ENCODE assay signal across 9 mouse cellular contexts in genomic region chr3:82725546-82725945, GRCm38 (mm10).
A peak's percentile ranks its signal among the peaks of the same experiment; 100 is the strongest.
DNase-seq lines count a peak whose midpoint lies in the region; ATAC-seq and TF ChIP-seq lines count a peak whose summit lies in the region.
"Had no signal": no experiment of that assay in that cellular context is flagged by ENCODE, and none has a peak within 500 bp of the region (broad histone marks: within the 10 kb centered on the region; RNA-seq: fewer than 3 reads in every experiment).

No protein-coding gene starts in this region.

- no peak overlapping the region for H3K4me2 ChIP-seq in heart, embryonic 12.5 days
- no peak overlapping the region for H3K4me2 ChIP-seq in midbrain, embryonic 14.5 days (ENCODE audit: low read length)
- H3K4me2 ChIP-seq: limb, embryonic 15.5 days had no signal

- DNase-seq in heart, adult 8-10 months (ENCODE audit: low spot score) = peak; percentile 11
- DNase-seq in ES-E14 (ENCODE audit: low read depth, low spot score) = peak; percentile 64
- peak; percentile 35 for DNase-seq in cerebellum, adult 11 months
- DNase-seq in forelimb bud, embryonic 11.5 days (ENCODE audit: low read depth, low spot score) = peak; percentile 47
- DNase-seq in left cerebral cortex, adult 11 months (ENCODE audit: low spot score) = peak; percentile 16
- DNase-seq in midbrain, embryonic 14.5 days = peak; percentile 65
- DNase-seq in thymus, postnatal 0 days (ENCODE audit: low spot score) = peak; percentile 4

- no peak overlapping the region for H3K4me3 ChIP-seq in heart, embryonic 12.5 days
- no peak overlapping the region for H3K4me3 ChIP-seq in ES-E14 (ENCODE audit: insufficient read depth in 1 of 2, low read depth in 1 of 2, low read length in 2 of 2, poor library complexity in 1 of 2, severe bottlenecking in 1 of 2)
- no peak overlapping the region for H3K4me3 ChIP-seq in midbrain, embryonic 14.5 days (replicated peaks; ENCODE audit: low read depth, low read length)
- H3K4me3 ChIP-seq: limb, embryonic 15.5 days had no signal

- H3K4me1 ChIP-seq in heart, embryonic 12.5 days (replicated peaks) = no peaks in the 10 kb centered on the region
- no peaks in the 10 kb centered on the region for H3K4me1 ChIP-seq in ES-E14 (ENCODE audit: control insufficient read depth in 2 of 2, insufficient read depth in 2 of 2, low read length in 2 of 2, poor library complexity in 1 of 2)
- H3K4me1 ChIP-seq in midbrain, embryonic 14.5 days (ENCODE audit: control insufficient read depth, insufficient read depth, low read length) = no peaks in the 10 kb centered on the region
- H3K4me1 ChIP-seq: limb, embryonic 15.5 days had no signal

- ATAC-seq in heart, embryonic 12.5 days (ENCODE audit: insufficient number of reproducible peaks, low FRiP score) = no peak
- ATAC-seq in midbrain, embryonic 14.5 days (ENCODE audit: low FRiP score, low TSS enrichment) = no peak

- WGBS in heart, embryonic 12.5 days = 34% methylated on average over 3 of the region's 3 CpGs
- 33% methylated on average over 3 of the region's 3 CpGs for WGBS in midbrain, embryonic 14.5 days

- H3K9me3 ChIP-seq in heart, embryonic 12.5 days (replicated peaks) = no peaks in the 10 kb centered on the region
- H3K9me3 ChIP-seq in ES-E14 (ENCODE audit: control insufficient read depth, insufficient read depth, low read depth, low read length) = no peaks in the 10 kb centered on the region
- H3K9me3 ChIP-seq in midbrain, embryonic 14.5 days (ENCODE audit: control insufficient read depth, low read length) = no peaks in the 10 kb centered on the region
- H3K9me3 ChIP-seq: limb, embryonic 15.5 days had no signal

- in situ Hi-C loops in ES-E14 (cut with MboI; ENCODE audit: low sequenced_read_pairs in 2 of 2, unreplicated experiment in 2 of 2) = no loop called here

- H3K9ac ChIP-seq in heart, embryonic 12.5 days = no peak overlapping the region
- no peak overlapping the region for H3K9ac ChIP-seq in ES-E14 (ENCODE audit: insufficient read depth, low read depth, low read length, poor library complexity, severe bottlenecking)
- H3K9ac ChIP-seq in midbrain, embryonic 14.5 days (replicated peaks; ENCODE audit: low read length) = no peak overlapping the region
- H3K9ac ChIP-seq: limb, embryonic 15.5 days had no signal

- no peak overlapping the region for H3K27ac ChIP-seq in heart, embryonic 12.5 days (ENCODE audit: poor library complexity, severe bottlenecking)
- no peak overlapping the region for H3K27ac ChIP-seq in ES-E14 (ENCODE audit: insufficient read depth, low read depth, low read length, poor library complexity, severe bottlenecking)
- no peak overlapping the region for H3K27ac ChIP-seq in midbrain, embryonic 14.5 days (replicated peaks; ENCODE audit: low read depth, low read length)
- H3K27ac ChIP-seq: limb, embryonic 15.5 days had no signal

- H3K36me3 ChIP-seq in heart, embryonic 12.5 days = no peaks in the 10 kb centered on the region
- no peaks in the 10 kb centered on the region for H3K36me3 ChIP-seq in ES-E14 (ENCODE audit: control insufficient read depth, insufficient read depth, low read length, poor library complexity, severe bottlenecking)
- no peaks in the 10 kb centered on the region for H3K36me3 ChIP-seq in midbrain, embryonic 14.5 days (ENCODE audit: control insufficient read depth, insufficient read depth, low read length)
- H3K36me3 ChIP-seq: limb, embryonic 15.5 days had no signal

- no peaks in the 10 kb centered on the region for H3K27me3 ChIP-seq in heart, embryonic 12.5 days (replicated peaks)
- H3K27me3 ChIP-seq in midbrain, embryonic 14.5 days (ENCODE audit: control insufficient read depth, insufficient read depth, low read length) = no peaks in the 10 kb centered on the region
- H3K27me3 ChIP-seq: limb, embryonic 15.5 days had no signal

TF ChIP-seq in ES-E14, 5 proteins besides CTCF, POLR2A, EP300 and RAD21:
- TF ChIP-seq ZC3H11A (IDR thresholded peaks at IDR 0.05; ENCODE audit: borderline replicate concordance, low read depth, low read length) (peak; percentile 40; the same call in 1 of the 2 replicates), CHD2 (IDR thresholded peaks at IDR 0.05; ENCODE audit: low read depth, low read length) (no peak)

Comparison
In these comparisons a context has a peak if more than half of its experiments do, and no peak if none do; other contexts are left out.
1. DNase-seq: peak in every context shown above with its lines; median percentile 65 in midbrain, embryonic 14.5 days; 64 in ES-E14; 47 in forelimb bud, embryonic 11.5 days; 35 in cerebellum, adult 11 months; 16 in left cerebral cortex, adult 11 months; 11 in heart, adult 8-10 months; 4 in thymus, postnatal 0 days.